Mouse (Mus musculus) olfactory bulb, adult 2 months (tissue): Measurements from ENCODE around the gene Erc2. TPM values are rescaled to one million over a fixed set of nuclear protein-coding genes. Genes with fewer than 3 reads are reported as not detected.

Experiments
- H3K27ac ChIP-seq: fragments of 200-500 bp; 2 replicates; pipeline ENCODE4 v1.5.1; 2012; ENCODE audit warnings: low read depth, low read length; ENCODE audit not compliant: insufficient read depth
- H3K4me1 ChIP-seq: fragments of 200-500 bp; 2 replicates; pipeline ENCODE4 v1.6.1; 2012; ENCODE audit warnings: low read length; ENCODE audit not compliant: control insufficient read depth, insufficient read depth
- H3K4me3 ChIP-seq: fragments of 200-500 bp; 2 replicates; pipeline ENCODE4 v1.5.1; 2012; ENCODE audit warnings: mild to moderate bottlenecking, low read depth, low read length, moderate library complexity; ENCODE audit not compliant: insufficient read depth
- CTCF ChIP-seq: fragments of 200-500 bp; IDR thresholded peaks from 2 replicates; pipeline ENCODE4 v1.5.1; 2012; ENCODE audit warnings: low read depth, mild to moderate bottlenecking, low read length, moderate library complexity; ENCODE audit not compliant: insufficient read depth
- POLR2A ChIP-seq: fragments of 200-500 bp; IDR thresholded peaks from 2 replicates; pipeline ENCODE4 v1.6.1; 2012; ENCODE audit warnings: mild to moderate bottlenecking, low read depth, low read length, moderate library complexity; ENCODE audit not compliant: insufficient read depth
- WGBS: fragments of 180-500 bp; shearing (Covaris S2); methylation state at CpG from one replicate; pipeline ENCODE4 v1.1.7; 2018; 5-methylcytosine and 5-hydroxymethylcytosine counted together
- polyA plus RNA-seq: library from polyadenylated mRNA; stranded (reverse); fragments of >200 nt; gene quantifications from 2 replicates; pipeline ENCODE4 v1.2.4, GENCODE M21; 2012; ENCODE audit warnings: low replicate concordance; ENCODE audit not compliant: missing spikeins, insufficient read depth, insufficient read length

Erc2 gene
- polyA plus RNA-seq, 1 experiment: not detected

DNA sequence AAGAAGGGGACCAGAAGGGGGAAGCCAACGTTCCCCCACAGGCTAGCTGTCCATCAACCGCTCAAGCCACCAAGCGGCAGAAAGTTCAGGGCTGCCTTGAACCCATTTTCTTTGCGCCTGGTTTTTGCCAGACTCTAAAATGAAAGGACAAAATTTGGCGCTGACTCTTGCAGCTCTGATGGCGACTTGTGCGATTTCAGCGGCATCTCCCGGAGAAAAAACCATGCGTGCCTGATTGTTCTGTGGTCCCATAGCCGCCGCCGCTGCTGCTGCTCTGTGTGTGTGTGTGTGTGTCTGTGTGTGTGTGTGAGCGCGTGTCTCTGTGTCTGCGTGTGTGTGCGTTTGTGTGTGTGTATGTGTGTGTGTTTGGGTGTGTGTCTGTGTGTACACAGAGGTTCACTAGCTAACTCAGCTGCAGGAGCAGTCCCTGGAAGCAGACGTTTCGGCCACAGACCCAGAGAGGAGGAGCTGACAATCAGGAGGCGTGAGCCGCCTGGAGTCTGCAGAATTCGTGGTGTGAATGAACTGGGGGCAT lies 882.9 kb downstream of the Erc2 start:
- WGBS: under 1% methylated on average over 22 of the region's 22 CpGs
- H3K27ac ChIP-seq: peak overlapping the region; percentile 52
- peaks cover 15% of the 10 kb centered on the region for H3K4me1 ChIP-seq
- TF ChIP-seq CTCF (no peak), POLR2A (no peak)
- peak overlapping the region; percentile 53 for H3K4me3 ChIP-seq

DNA sequence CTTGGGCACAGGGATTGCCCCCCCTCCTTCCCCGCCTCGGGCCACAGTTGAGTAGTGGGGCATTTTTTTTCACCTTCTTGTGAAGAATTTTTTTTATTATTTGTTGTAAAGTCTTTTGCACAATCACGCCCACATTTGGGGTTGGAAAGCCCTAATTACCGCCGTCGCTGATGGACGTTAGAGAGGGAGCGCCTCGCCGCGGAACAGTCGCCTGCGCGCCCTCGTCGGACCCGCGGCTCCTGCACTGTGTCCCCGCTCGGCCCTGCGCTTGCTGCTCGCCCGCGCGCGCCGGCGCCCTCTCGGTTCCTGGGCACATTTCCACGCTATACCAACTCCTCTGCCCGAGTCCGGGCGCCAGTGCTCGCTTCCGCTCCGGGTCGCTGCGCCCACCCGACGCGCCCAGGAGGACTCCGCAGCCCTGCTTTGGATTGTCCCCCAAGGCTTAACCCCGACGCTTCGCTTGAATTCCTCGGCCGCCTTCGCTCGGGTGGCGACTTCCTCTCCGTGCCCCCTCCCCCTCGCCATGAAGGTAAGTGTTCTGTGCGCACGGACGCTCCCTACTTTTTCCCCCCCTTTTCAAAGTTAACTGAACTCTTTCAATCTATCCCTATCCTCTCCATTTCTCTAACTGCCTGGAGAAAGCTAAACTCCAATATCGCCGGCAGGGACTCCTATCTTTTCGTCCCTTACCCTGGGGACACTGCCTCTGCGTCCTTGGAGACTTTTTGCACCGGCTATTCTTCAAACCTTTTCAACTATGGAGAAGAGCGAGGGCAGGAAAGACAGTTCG lies 883.6 kb downstream of the Erc2 start:
- H3K4me1 ChIP-seq: peaks cover 19% of the 10 kb centered on the region
- no peak for TF ChIP-seq CTCF
- no peak for TF ChIP-seq POLR2A
- H3K27ac ChIP-seq: peak overlapping the region; percentile 60
- under 1% methylated on average over 62 of the region's 62 CpGs for WGBS
- peak overlapping the region; percentile 53 for H3K4me3 ChIP-seq

DNA sequence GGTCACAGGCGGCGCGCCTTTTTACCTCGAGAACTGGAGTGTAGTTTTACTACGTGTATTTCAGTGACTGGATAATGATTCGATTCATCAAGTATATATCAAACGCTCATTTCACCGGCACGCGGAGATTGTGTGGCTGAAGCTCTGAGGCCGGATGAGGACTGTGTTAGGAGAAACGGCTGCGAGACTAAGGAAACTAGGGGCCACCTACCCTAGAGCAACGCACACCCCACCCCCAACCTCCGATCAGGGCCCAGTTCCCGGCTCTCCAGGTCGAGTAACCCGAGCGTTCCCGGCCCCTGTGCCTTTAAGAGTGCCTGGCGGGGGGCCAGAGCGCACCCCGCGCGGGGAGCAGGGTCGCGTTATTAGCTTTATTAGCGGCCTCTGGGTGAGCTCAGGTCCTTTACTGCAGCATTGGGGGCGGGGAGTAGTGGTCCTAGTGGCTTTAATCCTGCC lies 884.2 kb downstream of the Erc2 start:
- no peak for TF ChIP-seq POLR2A
- TF ChIP-seq CTCF: no peak
- under 1% methylated on average over 29 of the region's 29 CpGs for WGBS
- peaks cover 22% of the 10 kb centered on the region for H3K4me1 ChIP-seq
- peak overlapping the region; percentile 60; the same call in 1 of the 2 replicates for H3K27ac ChIP-seq
- H3K4me3 ChIP-seq: peak overlapping the region; percentile 53

DNA sequence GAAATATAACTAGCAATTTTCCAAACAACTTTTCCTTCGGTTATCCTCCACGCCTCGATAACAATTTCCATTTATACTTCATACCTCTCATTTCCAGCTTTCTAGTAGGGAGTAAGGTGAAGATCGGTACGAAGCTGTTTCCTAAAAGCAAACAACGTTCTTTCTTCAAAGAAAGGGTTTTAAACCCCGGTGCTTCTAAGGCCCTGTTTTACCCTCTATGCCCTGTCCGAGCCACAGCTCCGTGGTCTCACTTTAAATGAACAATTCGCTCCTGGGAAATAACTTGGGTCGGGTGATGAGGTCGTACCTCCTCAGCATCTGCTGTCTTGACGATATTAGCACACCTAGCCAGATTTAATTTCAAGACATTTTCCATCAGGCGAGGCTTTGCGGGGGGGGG lies 884.8 kb downstream of the Erc2 start:
- peaks cover 23% of the 10 kb centered on the region for H3K4me1 ChIP-seq
- H3K27ac ChIP-seq: no peak overlapping the region
- TF ChIP-seq CTCF (no peak), POLR2A (no peak)

DNA sequence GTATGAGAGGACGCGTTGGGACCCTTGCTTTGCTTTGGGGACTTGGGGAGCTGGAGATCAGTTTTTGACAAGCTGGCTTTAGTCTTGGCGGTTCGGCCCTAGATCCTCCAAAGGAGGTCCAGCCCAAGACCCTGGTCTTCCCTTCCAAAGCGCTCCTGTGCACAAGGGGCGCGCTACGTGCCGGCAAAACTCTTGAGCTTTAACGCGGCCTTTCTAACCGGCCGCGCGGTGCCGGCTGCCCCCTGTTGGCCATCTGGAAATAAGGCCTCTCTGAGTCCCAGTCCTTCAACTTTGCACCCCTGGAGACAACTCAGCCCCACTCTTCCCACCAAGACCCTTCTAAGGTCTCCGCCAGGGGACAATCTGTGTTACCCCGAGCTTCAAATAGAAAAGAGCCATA lies 885.2 kb downstream of the Erc2 start:
- Histone ChIP-seq H3K4me1 (peaks cover 23% of the 10 kb centered on the region), H3K27ac (no peak overlapping the region), H3K4me3 (peak overlapping the region; percentile 59)
- TF ChIP-seq CTCF: peak; percentile 88
- no peak for TF ChIP-seq POLR2A
- WGBS: 11% methylated on average over 18 of the region's 18 CpGs

More for the DNA sequence above, 884.8 kb downstream of the Erc2 start:
- WGBS: 5% methylated on average over 15 of the region's 15 CpGs
- H3K4me3 ChIP-seq: peak overlapping the region; percentile 59

DNA sequence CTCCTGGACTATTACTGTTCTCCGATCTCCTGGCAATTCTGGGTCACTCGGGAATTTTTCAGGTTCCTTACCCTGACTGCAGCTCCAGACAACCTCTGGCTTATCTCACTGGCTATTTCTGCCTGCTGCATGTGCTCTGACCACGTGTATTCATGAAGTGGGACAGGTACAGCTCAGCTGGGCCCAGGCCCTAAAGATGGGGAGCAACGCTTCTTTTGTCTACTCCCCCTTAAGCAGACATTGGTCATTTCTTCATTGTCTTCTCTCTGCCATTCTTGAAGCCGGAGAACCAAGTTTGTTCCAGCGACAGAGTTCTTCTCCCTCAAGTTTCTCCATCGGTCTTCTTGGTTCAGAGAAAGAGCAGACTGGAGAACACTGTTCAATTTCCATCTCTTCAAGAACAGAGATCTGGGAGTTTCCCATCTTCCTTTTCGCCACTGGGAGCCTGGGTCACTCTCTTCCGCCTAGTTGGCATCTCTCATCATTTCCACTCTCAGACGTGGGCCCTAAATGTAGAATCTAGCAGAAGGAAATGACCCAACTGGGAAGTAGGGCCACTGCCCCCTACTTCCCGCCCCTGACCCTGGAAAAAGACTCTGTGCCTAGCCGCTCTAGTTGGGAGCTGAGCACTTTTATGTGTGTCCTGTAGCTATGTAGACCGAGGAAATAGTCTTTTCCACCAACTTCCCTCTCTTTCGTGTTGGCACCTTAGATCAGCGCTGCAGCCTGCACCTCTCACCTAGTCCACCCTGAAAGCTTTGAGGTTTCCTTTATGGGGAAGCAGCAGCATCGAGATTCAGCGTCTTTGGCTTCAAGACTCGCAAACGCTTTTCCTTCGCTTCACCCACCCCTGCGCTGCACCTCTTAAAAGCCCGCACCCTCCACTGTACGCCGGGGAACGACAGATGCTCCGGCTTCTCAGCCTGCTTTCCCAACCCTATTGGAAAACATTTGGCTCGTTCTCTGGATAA lies 886.3 kb downstream of the Erc2 start:
- no peak overlapping the region for H3K27ac ChIP-seq

DNA sequence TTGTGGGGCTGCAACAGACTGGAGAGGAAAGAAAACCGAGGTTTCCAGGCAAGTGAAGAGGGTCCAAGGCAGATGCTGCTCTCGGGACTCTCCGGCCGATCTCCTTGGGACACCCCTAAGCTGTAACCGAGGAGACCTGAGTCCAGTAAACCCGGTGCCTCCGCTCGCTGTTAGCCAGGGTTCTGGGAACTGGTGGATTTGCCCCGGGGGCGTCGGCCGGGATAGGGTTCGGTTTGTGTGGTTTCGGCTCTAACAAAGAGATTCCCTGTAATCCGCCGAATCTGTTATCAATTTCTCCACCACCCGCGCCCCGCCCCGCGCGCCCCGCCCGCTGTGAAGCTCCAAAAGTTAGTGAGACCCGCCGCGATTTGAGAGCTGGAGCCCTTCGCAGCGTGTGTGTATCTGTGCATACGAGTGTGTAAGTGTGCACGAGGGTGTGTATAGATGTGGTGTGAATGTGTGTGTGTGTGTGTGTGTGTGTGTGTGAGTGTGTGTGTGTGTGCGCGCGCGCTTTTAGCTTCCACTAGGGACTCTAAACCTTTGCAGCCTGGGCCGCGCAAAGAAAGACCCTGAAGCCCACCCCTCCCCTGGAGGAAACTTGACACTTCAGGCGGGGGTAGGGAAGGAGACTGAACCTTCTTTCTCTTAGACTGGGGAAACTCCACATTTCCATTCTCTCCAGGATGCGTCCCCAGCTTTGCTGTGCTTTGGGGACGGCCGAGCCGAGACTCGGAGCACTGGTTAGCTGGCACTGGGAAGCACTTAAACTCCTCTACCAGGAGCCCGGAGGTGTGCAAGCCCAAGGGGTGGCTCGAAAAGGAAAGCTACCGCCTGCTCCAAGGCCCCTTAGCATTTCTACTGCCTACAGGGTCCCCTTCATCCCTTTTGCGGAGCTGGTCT lies 887.5 kb downstream of the Erc2 start:
- Histone ChIP-seq H3K4me1 (peaks cover 18% of the 10 kb centered on the region), H3K27ac (peak overlapping the region; percentile 36), H3K4me3 (peak overlapping the region; percentile 52)
- TF ChIP-seq POLR2A (no peak), CTCF (no peak)
- 4% methylated on average over 47 of the region's 47 CpGs for WGBS

More for the DNA sequence above, 886.3 kb downstream of the Erc2 start:
- Histone ChIP-seq H3K4me3 (peak overlapping the region; percentile 52), H3K4me1 (peaks cover 23% of the 10 kb centered on the region)
- no peak for TF ChIP-seq CTCF
- no peak for TF ChIP-seq POLR2A
- WGBS: 42% methylated on average over 27 of the region's 27 CpGs
